Mouse (Mus musculus): ENCODE data around the gene Rhox2f. TPM values are rescaled to one million over a fixed set of nuclear protein-coding genes. Genes with fewer than 3 reads are reported as not detected.
"Not testable (repeated sequence)": the region's sequence is repeated elsewhere in the genome, so short reads cannot be mapped to it uniquely, and the experiment has no call there.

Gene Rhox2f
- 0.33 TPM in 1 of 2 replicates, not detected in the other for polyA plus RNA-seq (2014; fragmentation: Nextera tagmentation; extraction: Ambion mirVana)

DNA sequence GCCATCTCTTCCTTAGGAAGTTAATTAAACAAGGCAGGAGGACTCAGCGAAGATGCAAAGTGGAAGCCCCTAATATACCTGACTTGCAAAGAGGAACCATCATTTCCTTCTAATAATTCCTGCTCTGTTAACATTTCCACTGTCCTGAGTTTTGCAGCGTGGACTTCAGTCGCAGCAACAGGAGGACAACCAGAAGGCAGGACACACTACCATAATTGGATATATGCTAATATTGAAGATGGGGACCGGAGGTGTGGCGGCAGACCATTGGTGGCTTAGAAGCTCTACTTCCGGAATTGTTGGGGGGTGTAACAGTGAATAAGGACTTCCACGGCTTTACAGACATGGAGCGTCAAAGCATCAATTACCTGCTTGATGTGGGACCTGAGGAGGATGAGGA lies at the start of gene Rhox2f:
TSS of gene Rhox2f (plus strand) at position 301 of the 400 bp plus-strand sequence.
- H3K9ac ChIP-seq (ENCODE audit: low read length); DNase-seq (ENCODE audit: low spot score, missing footprints); H3K4me1 ChIP-seq (ENCODE audit: control insufficient read depth, insufficient read depth, low read length); ATAC-seq (ENCODE audit: low FRiP score); H3K4me2 ChIP-seq; H3K27ac ChIP-seq (ENCODE audit: low read depth, low read length); H3K36me3 ChIP-seq (ENCODE audit: control insufficient read depth, insufficient read depth, low read length); H3K9me3 ChIP-seq (ENCODE audit: control insufficient read depth, low read length); H3K27me3 ChIP-seq (ENCODE audit: control insufficient read depth, insufficient read depth, low read length); H3K4me3 ChIP-seq (ENCODE audit: low read depth, low read length): not testable (repeated sequence)
- WGBS: 89% methylated on average over 7 of the region's 8 CpGs

GRCm38 (mm10) chrX:37530152-37530551 lies 41.1 kb upstream of the Rhox2f start, which contains the start of gene Rhox2e:
TSS of gene Rhox2e (plus strand) at chrX:37530452.
- not testable (repeated sequence) for H3K4me3 ChIP-seq (ENCODE audit: low read depth, low read length); H3K9ac ChIP-seq (ENCODE audit: low read length); H3K4me2 ChIP-seq; H3K27me3 ChIP-seq (ENCODE audit: control insufficient read depth, insufficient read depth, low read length); H3K27ac ChIP-seq (ENCODE audit: low read depth, low read length); H3K9me3 ChIP-seq (ENCODE audit: control insufficient read depth, low read length); DNase-seq (ENCODE audit: low spot score, missing footprints); H3K36me3 ChIP-seq (ENCODE audit: control insufficient read depth, insufficient read depth, low read length); H3K4me1 ChIP-seq (ENCODE audit: control insufficient read depth, insufficient read depth, low read length); ATAC-seq (ENCODE audit: low FRiP score)
- WGBS: 90% methylated on average over 2 of the region's 8 CpGs

- H3K9me3 ChIP-seq (ENCODE audit: control insufficient read depth, low read length); ATAC-seq (ENCODE audit: low FRiP score); DNase-seq (ENCODE audit: low spot score, missing footprints); H3K36me3 ChIP-seq (ENCODE audit: control insufficient read depth, insufficient read depth, low read length); H3K27me3 ChIP-seq (ENCODE audit: control insufficient read depth, insufficient read depth, low read length); H3K4me3 ChIP-seq (ENCODE audit: low read depth, low read length); H3K4me2 ChIP-seq; H3K9ac ChIP-seq (ENCODE audit: low read length); H3K4me1 ChIP-seq (ENCODE audit: control insufficient read depth, insufficient read depth, low read length); H3K27ac ChIP-seq (ENCODE audit: low read depth, low read length): not testable (repeated sequence)
- no CpG with 5 or more reads among the region's 4 CpGs for WGBS
Observed at GRCm38 (mm10) chrX:37541719-37542118, 29.5 kb upstream of the Rhox2f start, which contains the start of gene Rhox3e. TSS of gene Rhox3e (plus strand) at chrX:37542019.

GRCm38 (mm10) chrX:37557112-37557511 lies 14.1 kb upstream of the Rhox2f start, which contains the start of gene Rhox4e:
TSS of gene Rhox4e (plus strand) at chrX:37557412.
- H3K9me3 ChIP-seq (ENCODE audit: control insufficient read depth, low read length); H3K9ac ChIP-seq (ENCODE audit: low read length); ATAC-seq (ENCODE audit: low FRiP score); H3K36me3 ChIP-seq (ENCODE audit: control insufficient read depth, insufficient read depth, low read length); DNase-seq (ENCODE audit: low spot score, missing footprints); H3K4me1 ChIP-seq (ENCODE audit: control insufficient read depth, insufficient read depth, low read length); H3K4me2 ChIP-seq; H3K27me3 ChIP-seq (ENCODE audit: control insufficient read depth, insufficient read depth, low read length); H3K4me3 ChIP-seq (ENCODE audit: low read depth, low read length); H3K27ac ChIP-seq (ENCODE audit: low read depth, low read length): not testable (repeated sequence)
- 92% methylated on average over 10 of the region's 18 CpGs for WGBS

DNA sequence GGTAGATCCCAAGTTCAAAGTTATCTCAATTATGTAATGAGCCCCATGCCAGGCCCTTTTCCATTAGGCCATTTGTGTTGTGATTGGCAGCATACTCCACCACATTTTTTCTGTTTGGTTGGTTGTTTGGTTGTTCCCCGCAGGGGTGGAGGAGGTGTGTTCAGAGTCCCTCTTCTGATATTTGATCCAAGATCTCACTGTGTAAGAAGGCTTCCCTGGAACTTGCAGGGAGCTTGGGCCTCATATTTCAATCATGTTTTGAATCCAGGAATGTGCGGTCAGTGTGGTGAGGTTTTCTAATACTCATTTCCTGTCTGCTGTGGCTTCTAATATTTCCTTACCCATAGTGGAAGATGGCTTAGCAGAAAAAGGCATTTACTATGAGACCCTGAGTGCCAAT lies 1.4 kb downstream of the Rhox2f start:
- not testable (repeated sequence) for DNase-seq (ENCODE audit: low spot score, missing footprints); H3K27ac ChIP-seq (ENCODE audit: low read depth, low read length); H3K4me3 ChIP-seq (ENCODE audit: low read depth, low read length); H3K9me3 ChIP-seq (ENCODE audit: control insufficient read depth, low read length); H3K27me3 ChIP-seq (ENCODE audit: control insufficient read depth, insufficient read depth, low read length); H3K36me3 ChIP-seq (ENCODE audit: control insufficient read depth, insufficient read depth, low read length); H3K4me2 ChIP-seq; ATAC-seq (ENCODE audit: low FRiP score); H3K4me1 ChIP-seq (ENCODE audit: control insufficient read depth, insufficient read depth, low read length); H3K9ac ChIP-seq (ENCODE audit: low read length)
- 85% methylated on average over 2 of the region's 2 CpGs for WGBS

GRCm38 (mm10) chrX:37580692-37581091 lies 9.5 kb downstream of the Rhox2f start, which contains the start of gene Rhox3f:
TSS of gene Rhox3f (plus strand) at chrX:37580992.
- H3K27ac ChIP-seq (ENCODE audit: low read depth, low read length); DNase-seq (ENCODE audit: low spot score, missing footprints); H3K4me1 ChIP-seq (ENCODE audit: control insufficient read depth, insufficient read depth, low read length); H3K9me3 ChIP-seq (ENCODE audit: control insufficient read depth, low read length); H3K4me3 ChIP-seq (ENCODE audit: low read depth, low read length); ATAC-seq (ENCODE audit: low FRiP score); H3K36me3 ChIP-seq (ENCODE audit: control insufficient read depth, insufficient read depth, low read length); H3K4me2 ChIP-seq; H3K27me3 ChIP-seq (ENCODE audit: control insufficient read depth, insufficient read depth, low read length); H3K9ac ChIP-seq (ENCODE audit: low read length): not testable (repeated sequence)

DNA sequence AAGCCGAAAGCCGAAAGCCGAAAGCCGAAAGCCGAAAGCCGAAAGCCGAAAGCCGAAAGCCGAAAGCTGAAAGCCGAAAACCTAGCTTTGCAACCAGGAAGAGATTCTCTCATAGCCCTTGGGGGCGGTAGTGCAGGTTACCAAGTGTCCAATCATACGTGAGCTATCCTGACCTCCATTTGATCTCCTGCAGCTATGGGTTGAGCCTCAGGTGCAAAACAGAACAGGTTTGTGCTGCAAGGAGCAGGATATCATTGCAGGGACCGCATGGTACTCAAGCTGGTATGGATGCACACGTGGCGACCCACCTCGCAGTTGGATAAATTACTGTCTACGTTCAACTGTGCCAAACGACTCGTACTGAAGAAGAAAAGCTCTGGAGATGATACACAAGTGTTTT lies 36.4 kb downstream of the Rhox2f start, which contains the start of gene Rhox4f:
TSS of gene Rhox4f (minus strand) at position 101 of the 400 bp plus-strand sequence.
- 95% methylated on average over 15 of the region's 19 CpGs for WGBS
- not testable (repeated sequence) for ATAC-seq (ENCODE audit: low FRiP score)

More for the DNA sequence above, 36.4 kb downstream of the Rhox2f start, which contains the start of gene Rhox4f:
- not testable (repeated sequence) for DNase-seq (ENCODE audit: low spot score, missing footprints); H3K27ac ChIP-seq (ENCODE audit: low read depth, low read length); H3K4me2 ChIP-seq; H3K4me1 ChIP-seq (ENCODE audit: control insufficient read depth, insufficient read depth, low read length); H3K9me3 ChIP-seq (ENCODE audit: control insufficient read depth, low read length); H3K9ac ChIP-seq (ENCODE audit: low read length); H3K4me3 ChIP-seq (ENCODE audit: low read depth, low read length); H3K36me3 ChIP-seq (ENCODE audit: control insufficient read depth, insufficient read depth, low read length); H3K27me3 ChIP-seq (ENCODE audit: control insufficient read depth, insufficient read depth, low read length)

Other genes starting within 250 kb of the Rhox2f start
- gene Rhox3a2, start 191.4 kb upstream of the Rhox2f start, polyA plus RNA-seq (2014; fragmentation: Nextera tagmentation; extraction: Ambion mirVana): not detected in 2 replicates
- gene Rhox4a2, start 180.6 kb upstream of the Rhox2f start, polyA plus RNA-seq (2014; fragmentation: Nextera tagmentation; extraction: Ambion mirVana): 0.18 and 0.43 TPM in 2 replicates
- 0.33 TPM in 1 of 2 replicates, not detected in the other for gene Rhox2b, start 159.3 kb upstream of the Rhox2f start, polyA plus RNA-seq (2014; fragmentation: Nextera tagmentation; extraction: Ambion mirVana)
- gene Rhox4b, start 138.9 kb upstream of the Rhox2f start, polyA plus RNA-seq (2014; fragmentation: Nextera tagmentation; extraction: Ambion mirVana): 0.18 TPM in 1 of 2 replicates, not detected in the other
- gene Rhox2c, start 117.7 kb upstream of the Rhox2f start, polyA plus RNA-seq (2014; fragmentation: Nextera tagmentation; extraction: Ambion mirVana): 0.67 and 1.3 TPM in 2 replicates
- gene Rhox3c, start 112.8 kb upstream of the Rhox2f start, polyA plus RNA-seq (2014; fragmentation: Nextera tagmentation; extraction: Ambion mirVana): not detected in 2 replicates
- not detected in 2 replicates for gene Rhox4c, start 91.1 kb upstream of the Rhox2f start, polyA plus RNA-seq (2014; fragmentation: Nextera tagmentation; extraction: Ambion mirVana)
- gene Rhox2d, start 78.0 kb upstream of the Rhox2f start, polyA plus RNA-seq (2014; fragmentation: Nextera tagmentation; extraction: Ambion mirVana): not detected in 2 replicates
- gene Rhox4d, start 57.0 kb upstream of the Rhox2f start, polyA plus RNA-seq (2014; fragmentation: Nextera tagmentation; extraction: Ambion mirVana): not detected in 2 replicates
- gene Rhox2e, start 41.0 kb upstream of the Rhox2f start, polyA plus RNA-seq (2014; fragmentation: Nextera tagmentation; extraction: Ambion mirVana): not detected in 2 replicates
- gene Rhox3e, start 29.4 kb upstream of the Rhox2f start, polyA plus RNA-seq (2014; fragmentation: Nextera tagmentation; extraction: Ambion mirVana): not detected in 2 replicates
- gene Rhox4e, start 14.0 kb upstream of the Rhox2f start, polyA plus RNA-seq (2014; fragmentation: Nextera tagmentation; extraction: Ambion mirVana): not detected in 2 replicates
- gene Rhox3f, start 9.6 kb downstream of the Rhox2f start, polyA plus RNA-seq (2014; fragmentation: Nextera tagmentation; extraction: Ambion mirVana): not detected in 2 replicates
- not detected in 2 replicates for gene Rhox4f, start 36.3 kb downstream of the Rhox2f start, polyA plus RNA-seq (2014; fragmentation: Nextera tagmentation; extraction: Ambion mirVana)
- not detected in 2 replicates for gene Rhox3g, start 57.2 kb downstream of the Rhox2f start, polyA plus RNA-seq (2014; fragmentation: Nextera tagmentation; extraction: Ambion mirVana)
- not detected in 2 replicates for gene Rhox2g, start 72.1 kb downstream of the Rhox2f start, polyA plus RNA-seq (2014; fragmentation: Nextera tagmentation; extraction: Ambion mirVana)
- 0.15 TPM in 1 of 2 replicates, not detected in the other for gene Rhox4g, start 79.9 kb downstream of the Rhox2f start, polyA plus RNA-seq (2014; fragmentation: Nextera tagmentation; extraction: Ambion mirVana)
- not detected in 2 replicates for gene Rhox3h, start 97.4 kb downstream of the Rhox2f start, polyA plus RNA-seq (2014; fragmentation: Nextera tagmentation; extraction: Ambion mirVana)
- gene Rhox2h, start 101.9 kb downstream of the Rhox2f start, polyA plus RNA-seq (2014; fragmentation: Nextera tagmentation; extraction: Ambion mirVana): not detected in 2 replicates
- 1.2 and 1.4 TPM in 2 replicates for gene Rhox5, start 233.4 kb downstream of the Rhox2f start, polyA plus RNA-seq (2014; fragmentation: Nextera tagmentation; extraction: Ambion mirVana)

Data from midbrain, embryonic 11.5 days (tissue).